Mouse (Mus musculus) limb, embryonic 14.5 days (tissue): Measurements from ENCODE around the gene Brd3os. TPM values are rescaled to one million over a fixed set of nuclear protein-coding genes. Genes with fewer than 3 reads are reported as not detected.

Experiments
- ATAC-seq: fragments of 200-750 bp; cut with Nextera tagmentation; 2 replicates; pipeline ENCODE4 v1.8.0; 2017; ENCODE audit warnings: low read depth, moderate number of reproducible peaks, moderate TSS enrichment; ENCODE audit not compliant: low FRiP score
- DNase-seq: peaks from one replicate; pipeline ENCODE4 v3.0.0-alpha.2; 2015; ENCODE audit warnings: low spot score
- H3K27ac ChIP-seq: fragments of 300-500 bp; sonication (generic); replicated peaks from 2 replicates; pipeline ENCODE4 v1.5.1; 2014; ENCODE audit warnings: low read depth, mild to moderate bottlenecking, low read length, moderate library complexity, mixed read lengths
- H3K27me3 ChIP-seq: fragments of 300-500 bp; sonication (generic); 2 replicates; pipeline ENCODE4 v1.6.1; 2014; ENCODE audit warnings: low read length, mixed read lengths; ENCODE audit not compliant: control insufficient read depth, insufficient read depth
- H3K36me3 ChIP-seq: fragments of 300-500 bp; sonication (generic); 2 replicates; pipeline ENCODE4 v1.6.1; 2014; ENCODE audit warnings: mild to moderate bottlenecking, low read length, moderate library complexity, mixed read lengths; ENCODE audit not compliant: control insufficient read depth, insufficient read depth
- H3K4me1 ChIP-seq: fragments of 300-500 bp; sonication (generic); 2 replicates; pipeline ENCODE4 v1.6.1; 2014; ENCODE audit warnings: antibody characterized with exemption, low read length, mixed read lengths; ENCODE audit not compliant: control insufficient read depth, insufficient read depth
- H3K4me2 ChIP-seq: fragments of 300-500 bp; sonication (generic); replicated peaks from 2 replicates; pipeline ENCODE4 v1.6.1; 2014; ENCODE audit warnings: low read depth, mild to moderate bottlenecking, low read length, moderate library complexity; ENCODE audit not compliant: severe bottlenecking
- H3K4me3 ChIP-seq: fragments of 300-500 bp; sonication (generic); replicated peaks from 2 replicates; pipeline ENCODE4 v1.5.1; 2014; ENCODE audit warnings: low read length
- H3K9ac ChIP-seq: fragments of 300-500 bp; sonication (generic); 2 replicates; pipeline ENCODE4 v1.6.1; 2014; ENCODE audit warnings: mild to moderate bottlenecking, low read depth, low read length, moderate library complexity; ENCODE audit not compliant: severe bottlenecking
- H3K9me3 ChIP-seq: fragments of 300-500 bp; sonication (generic); 2 replicates; pipeline ENCODE4 v1.6.1; 2016; ENCODE audit warnings: low read length; ENCODE audit not compliant: control insufficient read depth
- POLR2A ChIP-seq: fragments of 200-500 bp; IDR thresholded peaks from 2 replicates; pipeline ENCODE4 v1.8.0; 2012; ENCODE audit warnings: inconsistent platforms, mild to moderate bottlenecking, moderate library complexity, borderline replicate concordance; ENCODE audit not compliant: insufficient read depth, insufficient read length; ENCODE audit errors: extremely low read depth
- WGBS: fragments of 180-500 bp; shearing (Covaris S2); extraction: QIAGEN DNeasy Blood & Tissue Kit; methylation state at CpG from one replicate; pipeline ENCODE4 v1.1.7; 2014; 5-methylcytosine and 5-hydroxymethylcytosine counted together
- polyA plus RNA-seq, 2 experiments: library from polyadenylated mRNA; depleted of rRNA in 1 of 2; stranded (reverse) in 1 of 2; unstranded in 1 of 2; fragments of >200 nt; fragmentation: Nextera tagmentation in 1 of 2; extraction: Ambion mirVana in 1 of 2; gene quantifications; 2 replicates each; pipeline versions ENCODE4 v1.2.1 to v1.2.3; 2012 to 2014

The Brd3os gene
- polyA plus RNA-seq, 2 experiments, result 9.9 to 12.5 TPM

- Histone ChIP-seq H3K4me3 (no peak overlapping the region), H3K36me3 (no peaks in the 10 kb centered on the region), H3K4me1 (peaks cover 44% of the 10 kb centered on the region), H3K9ac (no peak overlapping the region; the same call in 1 of the 2 replicates), H3K4me2 (no peak overlapping the region; the same call in 1 of the 2 replicates), H3K27ac (no peak overlapping the region), H3K27me3 (no peaks in the 10 kb centered on the region), H3K9me3 (no peaks in the 10 kb centered on the region)
- no peak for TF ChIP-seq POLR2A
- ATAC-seq (no peak), DNase-seq (no peak)
- WGBS, result 13% methylated on average over 3 of the region's 3 CpGs
These were observed 25.7 kb upstream of the Brd3os start for GRCm38 (mm10) chr2:27416425-27416824.

GRCm38 (mm10) chr2:27417648-27418153 lies 24.4 kb upstream of the Brd3os start:
- H3K4me1 ChIP-seq, result peaks cover 31% of the 10 kb centered on the region
- H3K4me2 ChIP-seq, result no peak overlapping the region
- WGBS, result 73% methylated on average over 5 of the region's 5 CpGs
- H3K9me3 ChIP-seq, result no peaks in the 10 kb centered on the region
- DNase-seq (no peak), ATAC-seq (no peak)
- TF ChIP-seq POLR2A, result no peak
- H3K4me3 ChIP-seq, result no peak overlapping the region
- H3K36me3 ChIP-seq, result no peaks in the 10 kb centered on the region
- no peak overlapping the region for H3K9ac ChIP-seq
- no peak overlapping the region for H3K27ac ChIP-seq
- no peaks in the 10 kb centered on the region for H3K27me3 ChIP-seq

- peaks cover 34% of the 10 kb centered on the region for H3K4me1 ChIP-seq
- no peaks in the 10 kb centered on the region for H3K36me3 ChIP-seq
- TF ChIP-seq POLR2A, result no peak
- no peaks in the 10 kb centered on the region for H3K27me3 ChIP-seq
- no peak overlapping the region for H3K4me2 ChIP-seq
- WGBS, result 48% methylated on average over 6 of the region's 6 CpGs
- ATAC-seq (no peak), DNase-seq (no peak)
- no peaks in the 10 kb centered on the region for H3K9me3 ChIP-seq
- no peak overlapping the region for H3K4me3 ChIP-seq
- no peak overlapping the region for H3K27ac ChIP-seq
- no peak overlapping the region for H3K9ac ChIP-seq
These were observed 23.5 kb upstream of the Brd3os start for GRCm38 (mm10) chr2:27418577-27419070.

- H3K27me3 ChIP-seq, result no peaks in the 10 kb centered on the region
- WGBS, result 79% methylated on average over 20 of the region's 20 CpGs
- ATAC-seq, result no peak
- DNase-seq, result no peak
- H3K4me1 ChIP-seq, result peaks cover 25% of the 10 kb centered on the region
- H3K4me2 ChIP-seq, result no peak overlapping the region
- no peak overlapping the region for H3K4me3 ChIP-seq
- H3K9me3 ChIP-seq, result no peaks in the 10 kb centered on the region
- no peaks in the 10 kb centered on the region for H3K36me3 ChIP-seq
- H3K9ac ChIP-seq, result no peak overlapping the region
- no peak overlapping the region for H3K27ac ChIP-seq
- no peak for TF ChIP-seq POLR2A
These were observed 20.6 kb upstream of the Brd3os start for GRCm38 (mm10) chr2:27421293-27422068.

GRCm38 (mm10) chr2:27423596-27423995 lies 18.5 kb upstream of the Brd3os start:
- Histone ChIP-seq H3K9ac (no peak overlapping the region), H3K27me3 (no peaks in the 10 kb centered on the region), H3K9me3 (no peaks in the 10 kb centered on the region), H3K4me3 (no peak overlapping the region), H3K4me1 (peaks cover 28% of the 10 kb centered on the region), H3K36me3 (no peaks in the 10 kb centered on the region), H3K4me2 (no peak overlapping the region), H3K27ac (no peak overlapping the region)
- no peak for DNase-seq
- 43% methylated on average over 7 of the region's 7 CpGs for whole genome bisulfite sequencing
- TF ChIP-seq POLR2A, result no peak
- ATAC-seq, result no peak
